Mouse (Mus musculus) hindbrain, embryonic 15.5 days (tissue): ENCODE measurements around the gene Sf3a3. TPM values are rescaled to one million over a fixed set of nuclear protein-coding genes. Genes with fewer than 3 reads are reported as not detected.
A peak's percentile ranks its signal among the peaks of the same experiment; 100 is the strongest.

Experiments
- ATAC-seq: fragments of 200-750 bp; cut with Nextera tagmentation; 2 replicates; pipeline ENCODE4 v1.8.0; 2017; ENCODE audit warnings: low read depth, moderate number of reproducible peaks, moderate TSS enrichment; ENCODE audit not compliant: low FRiP score
- H3K27ac ChIP-seq: fragments of 300-500 bp; sonication (generic); replicated peaks from 2 replicates; pipeline ENCODE4 v1.5.1; 2015; ENCODE audit warnings: mild to moderate bottlenecking, inconsistent platforms
- H3K27me3 ChIP-seq: fragments of 300-500 bp; sonication (generic); 2 replicates; pipeline ENCODE4 v1.6.1; 2015; ENCODE audit warnings: control low read depth, inconsistent platforms
- H3K36me3 ChIP-seq: fragments of 300-500 bp; sonication (generic); 2 replicates; pipeline ENCODE4 v1.6.1; 2015; ENCODE audit warnings: control low read depth, inconsistent platforms
- H3K4me1 ChIP-seq: fragments of 300-500 bp; sonication (generic); replicated peaks from 2 replicates; pipeline ENCODE4 v1.6.1; 2015; ENCODE audit warnings: control low read depth, inconsistent platforms
- H3K4me2 ChIP-seq: fragments of 300-500 bp; sonication (generic); 2 replicates; pipeline ENCODE4 v1.6.1; 2015; ENCODE audit warnings: moderate library complexity, mild to moderate bottlenecking, inconsistent platforms
- H3K4me3 ChIP-seq: fragments of 300-500 bp; sonication (generic); 2 replicates; pipeline ENCODE4 v1.5.1; 2015; ENCODE audit warnings: mild to moderate bottlenecking, inconsistent platforms
- H3K9ac ChIP-seq: fragments of 300-500 bp; sonication (generic); 2 replicates; pipeline ENCODE4 v1.6.1; 2015; ENCODE audit warnings: inconsistent platforms
- H3K9me3 ChIP-seq: fragments of 300-500 bp; sonication (generic); 2 replicates; pipeline ENCODE4 v1.6.1; 2016; ENCODE audit warnings: control low read depth, inconsistent platforms
- WGBS: fragments of 180-500 bp; shearing (Covaris S2); methylation state at CpG from one replicate; pipeline ENCODE4 v1.1.7; 2015; 5-methylcytosine and 5-hydroxymethylcytosine counted together
- polyA plus RNA-seq: library from polyadenylated mRNA; unstranded; fragments of >200 nt; fragmentation: Nextera tagmentation; extraction: Ambion mirVana; gene quantifications from 2 replicates; pipeline ENCODE4 v1.2.1, GENCODE M21; 2015

Sf3a3 gene
- polyA plus RNA-seq, 1 experiment from 2014 or later: 96.2 TPM

- 88% methylated on average over 4 of the region's 4 CpGs for WGBS
- no peak overlapping the region for H3K27ac ChIP-seq
- H3K9ac ChIP-seq: no peak overlapping the region
- no peaks in the 10 kb centered on the region for H3K9me3 ChIP-seq
- H3K4me3 ChIP-seq: no peak overlapping the region
- ATAC-seq: no peak
- H3K4me2 ChIP-seq: no peak overlapping the region
- H3K4me1 ChIP-seq: no peaks in the 10 kb centered on the region
- no peaks in the 10 kb centered on the region for H3K27me3 ChIP-seq
- peaks cover 47% of the 10 kb centered on the region for H3K36me3 ChIP-seq
Observed at GRCm38 (mm10) chr4:124685004-124685403, 29.6 kb upstream of the Sf3a3 start.

- no peak overlapping the region for H3K4me2 ChIP-seq
- H3K9me3 ChIP-seq: no peaks in the 10 kb centered on the region
- peaks cover 44% of the 10 kb centered on the region for H3K36me3 ChIP-seq
- H3K4me1 ChIP-seq: no peaks in the 10 kb centered on the region
- no peak overlapping the region for H3K27ac ChIP-seq
- WGBS: 88% methylated on average over 8 of the region's 8 CpGs
- no peak overlapping the region for H3K9ac ChIP-seq
- no peak overlapping the region for H3K4me3 ChIP-seq
- ATAC-seq: no peak
- no peaks in the 10 kb centered on the region for H3K27me3 ChIP-seq
Observed at GRCm38 (mm10) chr4:124685453-124685852, 29.1 kb upstream of the Sf3a3 start.

- Histone ChIP-seq H3K36me3 (peaks cover 39% of the 10 kb centered on the region), H3K4me1 (no peaks in the 10 kb centered on the region), H3K27ac (no peak overlapping the region), H3K4me3 (no peak overlapping the region), H3K27me3 (no peaks in the 10 kb centered on the region), H3K9me3 (no peaks in the 10 kb centered on the region), H3K4me2 (no peak overlapping the region), H3K9ac (no peak overlapping the region)
- WGBS: 88% methylated on average over 8 of the region's 8 CpGs
- no peak for ATAC-seq
Observed at GRCm38 (mm10) chr4:124685897-124686402, 28.6 kb upstream of the Sf3a3 start.

- 86% methylated on average over 8 of the region's 8 CpGs for WGBS
- Histone ChIP-seq H3K4me2 (no peak overlapping the region), H3K4me3 (no peak overlapping the region), H3K9me3 (no peaks in the 10 kb centered on the region), H3K36me3 (no peaks in the 10 kb centered on the region), H3K27me3 (peaks cover 15% of the 10 kb centered on the region), H3K4me1 (peaks cover 22% of the 10 kb centered on the region), H3K27ac (no peak overlapping the region), H3K9ac (no peak overlapping the region)
- ATAC-seq: no peak
Observed at GRCm38 (mm10) chr4:124691455-124691854, 23.1 kb upstream of the Sf3a3 start.

GRCm38 (mm10) chr4:124692416-124692861 is 22.1 kb upstream of the Sf3a3 start:
- ATAC-seq: no peak
- Histone ChIP-seq H3K9me3 (no peaks in the 10 kb centered on the region), H3K27ac (no peak overlapping the region), H3K4me3 (peak overlapping the region; percentile 76), H3K4me1 (peaks cover 22% of the 10 kb centered on the region), H3K27me3 (peaks cover 20% of the 10 kb centered on the region), H3K4me2 (peak overlapping the region; percentile 73), H3K36me3 (no peaks in the 10 kb centered on the region), H3K9ac (peak overlapping the region; percentile 83)
- 82% methylated on average over 3 of the region's 3 CpGs for whole genome bisulfite sequencing

GRCm38 (mm10) chr4:124693135-124693894 is 21.3 kb upstream of the Sf3a3 start, which contains the start of gene Utp11:
Gene Utp11 (minus strand): TSS chr4:124693600.
- 2% methylated on average over 43 of the region's 43 CpGs for WGBS

GRCm38 (mm10) chr4:124694572-124694971 is 20.0 kb upstream of the Sf3a3 start:
- ATAC-seq: no peak
- Histone ChIP-seq H3K27me3 (peaks cover 28% of the 10 kb centered on the region), H3K4me2 (no peak overlapping the region), H3K36me3 (no peaks in the 10 kb centered on the region), H3K9me3 (no peaks in the 10 kb centered on the region), H3K9ac (no peak overlapping the region), H3K27ac (no peak overlapping the region), H3K4me3 (no peak overlapping the region), H3K4me1 (peaks cover 22% of the 10 kb centered on the region)
- WGBS: 89% methylated on average over 2 of the region's 2 CpGs

More at GRCm38 (mm10) chr4:124693135-124693894, 21.3 kb upstream of the Sf3a3 start, which contains the start of gene Utp11:
- Histone ChIP-seq H3K27ac (peak within 1 kb of the TSS; percentile 75), H3K4me2 (peak within 1 kb of the TSS; percentile 73), H3K4me1 (peaks cover 22% of the 10 kb centered on the region), H3K9me3 (no peaks in the 10 kb centered on the region), H3K36me3 (no peaks in the 10 kb centered on the region), H3K4me3 (peak within 1 kb of the TSS; percentile 76), H3K27me3 (peaks cover 20% of the 10 kb centered on the region), H3K9ac (peak within 1 kb of the TSS; percentile 83)
- ATAC-seq: peak; percentile 98

GRCm38 (mm10) chr4:124695786-124696516 is 18.6 kb upstream of the Sf3a3 start:
- no peak overlapping the region for H3K4me2 ChIP-seq
- ATAC-seq: no peak
- no peaks in the 10 kb centered on the region for H3K36me3 ChIP-seq
- H3K9ac ChIP-seq: no peak overlapping the region
- no peak overlapping the region for H3K27ac ChIP-seq
- 19% methylated on average over 18 of the region's 18 CpGs for WGBS
- H3K4me3 ChIP-seq: no peak overlapping the region
- peaks cover 33% of the 10 kb centered on the region for H3K27me3 ChIP-seq
- H3K9me3 ChIP-seq: no peaks in the 10 kb centered on the region
- peaks cover 34% of the 10 kb centered on the region for H3K4me1 ChIP-seq

GRCm38 (mm10) chr4:124699791-124700190 is 14.8 kb upstream of the Sf3a3 start:
- peak overlapping the region; percentile 59 for H3K4me3 ChIP-seq
- no peak overlapping the region for H3K9ac ChIP-seq
- H3K27me3 ChIP-seq: peaks cover 35% of the 10 kb centered on the region
- H3K27ac ChIP-seq: no peak overlapping the region
- no peak for ATAC-seq
- peaks cover 32% of the 10 kb centered on the region for H3K4me1 ChIP-seq
- H3K9me3 ChIP-seq: no peaks in the 10 kb centered on the region
- H3K36me3 ChIP-seq: no peaks in the 10 kb centered on the region
- peak overlapping the region; percentile 97 for H3K4me2 ChIP-seq
- WGBS: 14% methylated on average over 6 of the region's 6 CpGs

GRCm38 (mm10) chr4:124700248-124700971 is 14.2 kb upstream of the Sf3a3 start, which contains the start of gene Fhl3:
Gene Fhl3 (plus strand): TSS chr4:124700701.
- Histone ChIP-seq H3K27ac (no peak within 1 kb of the TSS), H3K4me3 (peak within 1 kb of the TSS; percentile 59), H3K9ac (peak within 1 kb of the TSS; percentile 52), H3K9me3 (no peaks in the 10 kb centered on the region), H3K36me3 (no peaks in the 10 kb centered on the region), H3K27me3 (peaks cover 30% of the 10 kb centered on the region), H3K4me2 (peak within 1 kb of the TSS; percentile 97), H3K4me1 (peaks cover 35% of the 10 kb centered on the region)
- peak; percentile 14; the same call in 1 of the 2 replicates for ATAC-seq
- WGBS: under 1% methylated on average over 26 of the region's 59 CpGs

GRCm38 (mm10) chr4:124701052-124701845 is 13.3 kb upstream of the Sf3a3 start:
- peak; percentile 30 for ATAC-seq

More at GRCm38 (mm10) chr4:124701052-124701845, 13.3 kb upstream of the Sf3a3 start:
- Histone ChIP-seq H3K4me3 (peak overlapping the region; percentile 59), H3K27me3 (peaks cover 22% of the 10 kb centered on the region), H3K4me2 (peak overlapping the region; percentile 97), H3K9me3 (no peaks in the 10 kb centered on the region), H3K27ac (no peak overlapping the region), H3K9ac (peak overlapping the region; percentile 52), H3K36me3 (no peaks in the 10 kb centered on the region), H3K4me1 (peaks cover 39% of the 10 kb centered on the region)
- WGBS: 6% methylated on average over 22 of the region's 22 CpGs
